Mouse (Mus musculus) cerebellum, postnatal 4 days (tissue): ENCODE data around the gene Uhrf2.

Source experiments
- DNase-seq, 2 experiments: peaks; one replicate each; pipeline ENCODE4 v3.0.0; 2022; ENCODE audit warnings: low spot score in 2 of 2, mixed read lengths in 1 of 2

The Uhrf2 gene

DNA sequence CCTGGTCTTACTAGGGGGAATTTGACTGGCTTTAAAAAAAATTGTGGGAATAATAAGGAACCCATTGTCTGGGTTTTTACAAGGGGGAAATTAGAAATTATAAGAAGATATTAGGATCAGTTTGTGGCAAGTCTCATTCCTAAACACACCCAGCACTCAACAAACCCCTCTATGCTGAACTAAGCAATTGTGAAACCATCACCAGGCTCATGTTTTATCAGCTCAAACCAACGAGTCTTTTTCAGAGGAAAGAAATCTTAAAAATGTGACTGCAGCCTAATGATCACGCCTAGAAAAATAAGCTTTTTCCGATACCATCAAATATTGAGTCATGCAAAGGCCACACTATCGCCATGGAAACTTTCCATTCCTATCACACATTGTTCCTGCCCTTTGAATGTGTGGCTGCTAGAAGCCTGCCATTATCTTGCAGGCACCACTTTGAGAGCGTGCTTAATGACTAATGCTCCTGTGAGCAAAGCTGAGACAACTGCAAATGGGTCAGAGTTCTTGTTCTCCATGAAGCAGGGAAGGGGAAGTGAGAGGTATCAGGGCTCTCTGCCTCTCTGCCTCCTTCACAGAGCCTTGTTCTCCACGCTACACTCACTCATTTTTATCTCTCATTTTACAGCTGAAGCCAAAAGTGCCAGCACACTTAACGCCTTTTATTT is 94.8 kb downstream of the Uhrf2 start:
- DNase-seq: no peak

DNA sequence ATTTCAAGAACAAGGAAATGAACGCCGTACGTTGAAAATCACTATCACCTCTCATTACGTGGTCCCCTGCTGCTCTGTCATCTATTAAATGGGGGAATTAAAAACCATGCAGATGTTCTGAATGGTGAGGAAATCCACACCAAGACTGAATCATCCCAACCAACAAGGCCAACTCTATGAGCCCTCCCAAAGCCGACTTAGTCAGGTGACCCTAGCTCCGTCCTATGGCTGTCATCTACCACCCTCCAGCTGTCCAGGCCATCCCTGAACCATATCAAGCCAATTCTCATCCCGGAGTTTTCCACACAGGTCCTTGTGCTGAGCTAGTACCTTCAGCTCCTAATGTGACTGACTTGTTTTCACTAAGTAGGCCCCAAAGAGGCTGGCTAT is 95.4 kb downstream of the Uhrf2 start:
- DNase-seq: no peak

DNA sequence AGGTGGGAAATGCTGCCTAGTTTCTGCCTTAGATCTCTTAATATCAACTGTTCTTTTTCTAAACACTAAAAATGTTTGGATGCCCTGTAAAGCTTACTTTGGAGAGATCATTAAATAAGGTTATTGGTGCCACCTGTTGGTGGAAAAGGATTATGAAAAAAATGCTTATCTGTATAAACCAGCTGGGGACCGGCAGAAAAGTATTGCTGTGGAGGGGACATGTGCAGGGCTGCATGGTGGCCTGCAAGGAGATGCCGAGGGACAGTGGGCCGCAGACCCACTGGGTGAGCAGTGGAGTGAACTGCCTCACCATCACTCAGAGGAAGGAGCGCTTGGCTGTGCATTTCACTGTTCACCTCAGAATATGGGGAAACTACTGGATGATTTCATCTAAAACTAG is 97.9 kb downstream of the Uhrf2 start:
- no peak for DNase-seq

DNA sequence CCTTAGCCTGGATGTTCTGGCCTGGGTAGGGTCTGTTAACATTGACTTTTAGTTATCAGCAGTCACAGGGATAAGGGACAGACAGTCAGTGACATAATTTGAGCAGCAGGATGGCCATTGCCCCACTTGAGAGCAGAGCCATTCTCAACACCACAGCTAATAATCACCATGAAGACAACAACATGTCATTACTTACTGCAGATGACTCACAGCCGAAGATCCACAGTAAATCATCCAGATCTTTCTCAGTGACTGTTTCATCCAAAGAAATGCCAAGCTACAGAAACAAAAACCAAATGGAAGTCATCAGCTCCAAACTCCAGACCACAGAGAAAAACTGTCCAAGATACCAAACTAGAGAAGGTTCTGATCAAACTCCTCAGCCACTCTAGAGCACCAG is 106.0 kb downstream of the Uhrf2 start:
- no peak for DNase-seq
